Mouse (Mus musculus) stomach, embryonic 16.5 days (tissue): Measurements from ENCODE around the gene Tedc1. TPM values are rescaled to one million over a fixed set of nuclear protein-coding genes. Genes with fewer than 3 reads are reported as not detected.

ENCODE experiments used
- ATAC-seq: fragments of 200-750 bp; cut with Nextera tagmentation; 2 replicates; pipeline ENCODE4 v1.8.0; 2017; ENCODE audit warnings: moderate number of reproducible peaks, moderate TSS enrichment; ENCODE audit not compliant: insufficient read depth, low FRiP score
- H3K27ac ChIP-seq: fragments of 300-500 bp; sonication (generic); 2 replicates; pipeline ENCODE4 v1.5.1; 2014; ENCODE audit warnings: low read length
- H3K27me3 ChIP-seq: fragments of 300-500 bp; sonication (generic); 2 replicates; pipeline ENCODE4 v1.6.1; 2014; ENCODE audit warnings: low read length, control low read depth, mixed read lengths; ENCODE audit not compliant: control insufficient read depth, insufficient read depth
- H3K36me3 ChIP-seq: fragments of 300-500 bp; sonication (generic); 2 replicates; pipeline ENCODE4 v1.6.1; 2014; ENCODE audit warnings: low read length; ENCODE audit not compliant: control insufficient read depth, insufficient read depth
- H3K4me1 ChIP-seq: fragments of 300-500 bp; sonication (generic); 2 replicates; pipeline ENCODE4 v1.6.1; 2014; ENCODE audit warnings: low read length, control low read depth, mixed read lengths; ENCODE audit not compliant: control insufficient read depth, insufficient read depth
- H3K4me2 ChIP-seq: fragments of 300-500 bp; sonication (generic); 2 replicates; pipeline ENCODE4 v1.6.1; 2014; ENCODE audit warnings: low read depth, low read length, mixed read lengths
- H3K4me3 ChIP-seq: fragments of 300-500 bp; sonication (generic); replicated peaks from 2 replicates; pipeline ENCODE4 v1.5.1; 2014; ENCODE audit warnings: mild to moderate bottlenecking, low read length
- H3K9ac ChIP-seq: fragments of 300-500 bp; sonication (generic); 2 replicates; pipeline ENCODE4 v1.6.1; 2014; ENCODE audit warnings: low read length
- H3K9me3 ChIP-seq: fragments of 300-500 bp; sonication (generic); replicated peaks from 2 replicates; pipeline ENCODE4 v1.6.1; 2016; ENCODE audit warnings: low read length, control low read depth; ENCODE audit not compliant: control insufficient read depth
- WGBS: fragments of 180-500 bp; shearing (Covaris S2); extraction: QIAGEN DNeasy Blood & Tissue Kit; methylation state at CpG from one replicate; pipeline ENCODE4 v1.1.7; 2014; 5-methylcytosine and 5-hydroxymethylcytosine counted together
- polyA plus RNA-seq: library from polyadenylated mRNA; unstranded; fragments of >200 nt; fragmentation: Nextera tagmentation; extraction: Ambion mirVana; gene quantifications from 2 replicates; pipeline ENCODE4 v1.2.1, GENCODE M21; 2015

The Tedc1 gene
- polyA plus RNA-seq, 1 experiment from 2014 or later: 24.0 TPM

DNA sequence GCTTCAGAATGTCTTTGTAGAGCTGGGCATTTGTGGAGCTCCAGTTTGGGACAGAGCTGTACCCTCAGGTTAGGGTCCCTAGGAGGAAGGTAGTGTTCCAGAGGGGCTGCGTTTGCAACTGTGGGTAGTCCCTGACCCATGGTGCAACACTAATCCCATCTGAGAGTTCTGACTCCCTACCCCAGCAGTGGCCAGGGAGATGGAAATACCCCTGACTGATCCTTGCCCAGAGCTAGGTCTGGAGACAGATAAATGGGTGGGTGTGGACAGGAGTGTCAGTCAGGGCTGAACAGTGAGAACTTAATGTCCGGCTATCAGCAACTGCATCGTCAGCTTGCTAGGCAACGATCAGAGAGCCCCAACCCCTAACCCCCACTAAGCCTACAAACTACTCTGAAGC, 5.6 kb upstream of the Tedc1 start:
- no peak for ATAC-seq
- Histone ChIP-seq H3K9ac (no peak overlapping the region), H3K27ac (no peak overlapping the region), H3K36me3 (no peaks in the 10 kb centered on the region), H3K9me3 (no peaks in the 10 kb centered on the region), H3K27me3 (0 out of 2 replicates have a peak, but pooled peaks cover 7% of the 10 kb centered on the region), H3K4me2 (no peak overlapping the region), H3K4me1 (peaks cover 31% of the 10 kb centered on the region), H3K4me3 (no peak overlapping the region)
- WGBS: 69% methylated on average over 4 of the region's 4 CpGs

DNA sequence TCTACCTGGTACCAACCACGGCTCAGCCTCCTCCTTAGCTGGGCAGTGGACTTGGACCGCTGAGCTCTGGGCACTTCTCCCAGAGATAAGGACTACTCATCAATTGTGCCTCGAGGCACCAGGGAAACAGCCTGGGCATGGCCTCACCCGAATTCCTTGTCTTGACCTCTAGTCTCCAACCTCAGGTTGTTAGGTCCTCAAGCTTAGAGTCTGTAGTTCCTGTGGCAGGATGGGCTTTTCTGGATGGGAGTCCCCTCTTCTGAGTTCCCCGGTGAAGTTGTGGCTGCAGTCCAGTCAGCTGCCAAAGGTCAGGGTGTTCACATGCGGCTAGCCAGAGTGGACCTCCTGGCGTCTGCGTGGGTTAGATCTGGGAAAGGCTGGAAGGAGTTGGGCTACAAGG, 5.2 kb upstream of the Tedc1 start:
- H3K36me3 ChIP-seq: no peaks in the 10 kb centered on the region
- no peak for ATAC-seq
- no peak overlapping the region for H3K9ac ChIP-seq
- H3K9me3 ChIP-seq: no peaks in the 10 kb centered on the region
- H3K4me1 ChIP-seq: peaks cover 31% of the 10 kb centered on the region
- WGBS: 64% methylated on average over 8 of the region's 8 CpGs
- 0 out of 2 replicates have a peak, but pooled peaks cover 7% of the 10 kb centered on the region for H3K27me3 ChIP-seq
- H3K27ac ChIP-seq: no peak overlapping the region
- no peak overlapping the region for H3K4me3 ChIP-seq
- peak overlapping the region; percentile 83 for H3K4me2 ChIP-seq

DNA sequence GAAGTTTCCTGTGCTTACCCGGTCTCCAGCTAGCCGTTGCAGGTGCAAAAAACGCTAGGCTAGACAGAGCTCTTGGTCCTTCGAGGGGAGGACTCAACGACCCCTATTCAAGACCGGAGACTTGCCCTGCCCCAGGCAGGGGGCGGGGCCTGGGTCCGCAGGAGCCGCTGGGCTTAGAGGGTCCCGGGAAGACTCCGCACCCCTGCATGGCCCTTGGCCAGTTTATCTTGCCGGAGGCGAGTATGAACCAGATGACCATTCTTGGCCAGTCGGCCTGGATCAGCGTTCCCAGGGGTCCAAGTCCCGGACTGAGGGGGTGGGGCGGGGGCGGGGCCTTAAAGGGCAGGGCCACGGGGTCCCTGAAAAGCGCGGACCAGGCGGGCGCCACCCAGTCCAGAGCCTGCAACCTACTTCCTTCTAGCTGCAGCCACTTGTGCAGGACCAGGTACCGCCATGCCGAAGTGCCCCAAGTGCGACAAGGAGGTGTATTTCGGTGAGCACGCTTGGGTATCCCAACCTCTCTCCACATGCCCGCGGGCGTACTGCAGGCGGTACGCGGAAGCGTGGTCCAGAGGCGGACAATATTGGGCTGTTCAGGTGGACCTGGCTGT, 4.5 kb upstream of the Tedc1 start:
- Histone ChIP-seq H3K27me3 (0 out of 2 replicates have a peak, but pooled peaks cover 7% of the 10 kb centered on the region), H3K4me1 (peaks cover 28% of the 10 kb centered on the region), H3K4me2 (peak overlapping the region; percentile 83), H3K27ac (no peak overlapping the region), H3K9me3 (no peaks in the 10 kb centered on the region), H3K9ac (peak overlapping the region; percentile 75), H3K4me3 (peak overlapping the region; percentile 62), H3K36me3 (no peaks in the 10 kb centered on the region)
- WGBS: 2% methylated on average over 36 of the region's 36 CpGs
- no peak for ATAC-seq

DNA sequence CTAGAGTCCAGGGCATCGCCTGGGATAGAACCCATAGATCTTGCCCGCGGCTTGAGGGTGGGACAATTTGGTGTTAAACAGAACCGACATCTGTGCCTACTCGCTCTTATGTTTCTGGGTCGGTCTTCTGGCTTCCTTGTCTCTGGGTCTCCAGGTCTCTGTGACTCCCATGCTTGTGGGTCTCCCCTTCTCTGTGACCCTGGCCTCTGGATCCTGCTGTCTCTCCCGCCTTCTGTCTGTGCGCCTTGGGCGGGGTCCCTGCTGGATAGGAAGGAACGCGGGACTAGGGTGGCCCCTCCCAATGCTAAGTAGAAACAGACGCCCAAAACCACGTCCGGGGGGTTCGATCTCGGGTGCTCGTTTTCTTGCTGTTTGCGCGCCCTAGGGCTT, 4.0 kb upstream of the Tedc1 start:
- Histone ChIP-seq H3K4me1 (peaks cover 32% of the 10 kb centered on the region), H3K27ac (no peak overlapping the region), H3K9ac (peak overlapping the region; percentile 75), H3K27me3 (0 out of 2 replicates have a peak, but pooled peaks cover 7% of the 10 kb centered on the region), H3K4me3 (peak overlapping the region; percentile 62), H3K9me3 (no peaks in the 10 kb centered on the region), H3K36me3 (no peaks in the 10 kb centered on the region), H3K4me2 (peak overlapping the region; percentile 83)
- ATAC-seq: no peak
- WGBS: 17% methylated on average over 19 of the region's 19 CpGs

DNA sequence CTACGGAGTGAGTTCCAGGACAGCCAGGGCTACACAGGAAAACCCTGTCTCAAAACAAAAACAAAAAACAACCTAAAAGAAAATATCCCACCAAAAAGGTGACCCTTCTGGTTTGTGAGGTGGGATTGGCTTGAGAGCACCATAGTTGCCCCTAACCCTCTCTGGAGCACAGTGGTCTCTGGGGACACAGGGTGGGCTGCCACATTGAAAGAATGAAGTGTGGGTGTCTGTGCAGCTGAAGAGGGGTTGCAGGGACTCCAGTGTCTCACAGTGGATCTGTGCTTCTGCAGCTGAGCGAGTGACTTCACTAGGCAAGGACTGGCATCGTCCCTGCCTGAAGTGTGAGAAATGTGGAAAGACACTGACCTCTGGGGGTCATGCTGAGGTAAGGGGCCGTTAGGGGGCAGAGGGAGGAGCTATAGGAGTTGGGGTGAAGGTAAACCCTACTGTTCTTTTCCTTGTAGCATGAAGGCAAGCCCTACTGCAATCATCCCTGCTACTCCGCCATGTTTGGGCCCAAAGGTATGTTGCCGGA, 3.2 kb upstream of the Tedc1 start:
- Histone ChIP-seq H3K9ac (no peak overlapping the region), H3K4me2 (peak overlapping the region; percentile 83), H3K27me3 (0 out of 2 replicates have a peak, but pooled peaks cover 7% of the 10 kb centered on the region), H3K4me1 (peaks cover 32% of the 10 kb centered on the region), H3K9me3 (no peaks in the 10 kb centered on the region), H3K36me3 (no peaks in the 10 kb centered on the region), H3K4me3 (peak overlapping the region; percentile 62; the same call in 1 of the 2 replicates), H3K27ac (no peak overlapping the region)
- WGBS: 81% methylated on average over 6 of the region's 6 CpGs
- ATAC-seq: no peak

DNA sequence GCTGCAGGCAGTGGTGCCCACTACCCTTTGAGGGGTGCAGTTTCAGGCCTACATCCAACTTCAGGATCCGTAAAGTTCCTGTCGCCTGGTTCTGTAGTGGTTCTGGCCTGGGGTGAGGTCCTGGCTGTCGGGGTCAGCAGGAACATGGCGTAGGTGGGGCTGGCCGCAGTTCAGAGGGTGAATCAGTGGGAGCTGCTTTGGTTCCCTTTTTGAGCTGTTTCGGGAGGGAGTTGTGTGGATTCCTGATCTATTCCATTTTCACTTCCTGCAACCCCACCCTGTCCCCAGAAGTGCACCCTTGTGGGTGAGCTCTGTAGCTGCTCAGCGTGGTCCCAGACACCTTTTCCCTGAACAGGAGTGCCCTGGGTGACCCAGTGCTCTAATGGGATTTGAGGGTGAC, 2.2 kb upstream of the Tedc1 start:
- H3K27me3 ChIP-seq: 0 out of 2 replicates have a peak, but pooled peaks cover 7% of the 10 kb centered on the region
- 89% methylated on average over 7 of the region's 7 CpGs for WGBS
- H3K9me3 ChIP-seq: no peaks in the 10 kb centered on the region
- no peak overlapping the region for H3K9ac ChIP-seq
- no peaks in the 10 kb centered on the region for H3K36me3 ChIP-seq
- no peak overlapping the region for H3K4me2 ChIP-seq
- peaks cover 32% of the 10 kb centered on the region for H3K4me1 ChIP-seq
- no peak overlapping the region for H3K4me3 ChIP-seq
- no peak for ATAC-seq
- H3K27ac ChIP-seq: no peak overlapping the region

DNA sequence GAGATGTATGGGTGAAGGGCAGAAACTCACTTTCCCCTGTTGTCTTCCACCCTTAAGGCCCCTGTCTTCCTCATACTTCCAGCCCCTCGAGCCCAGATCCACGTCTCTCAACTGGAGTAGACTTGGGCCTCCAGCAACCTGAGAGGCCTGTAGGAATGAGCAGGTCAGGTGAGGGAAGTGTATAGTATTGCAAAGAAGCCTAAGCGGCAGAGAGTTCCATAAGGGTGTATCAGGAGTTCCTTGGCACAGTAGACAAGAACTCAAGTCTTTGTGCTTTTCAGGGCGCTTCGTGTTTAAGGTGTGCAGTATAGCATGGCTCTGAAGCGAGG, 1.5 kb upstream of the Tedc1 start:
- Histone ChIP-seq H3K27ac (peak overlapping the region; percentile 93), H3K9ac (peak overlapping the region; percentile 81), H3K9me3 (no peaks in the 10 kb centered on the region), H3K36me3 (no peaks in the 10 kb centered on the region), H3K27me3 (0 out of 2 replicates have a peak, but pooled peaks cover 7% of the 10 kb centered on the region), H3K4me2 (peak overlapping the region; percentile 94), H3K4me1 (peaks cover 32% of the 10 kb centered on the region), H3K4me3 (peak overlapping the region; percentile 52)
- no peak for ATAC-seq
- 70% methylated on average over 6 of the region's 6 CpGs for WGBS

DNA sequence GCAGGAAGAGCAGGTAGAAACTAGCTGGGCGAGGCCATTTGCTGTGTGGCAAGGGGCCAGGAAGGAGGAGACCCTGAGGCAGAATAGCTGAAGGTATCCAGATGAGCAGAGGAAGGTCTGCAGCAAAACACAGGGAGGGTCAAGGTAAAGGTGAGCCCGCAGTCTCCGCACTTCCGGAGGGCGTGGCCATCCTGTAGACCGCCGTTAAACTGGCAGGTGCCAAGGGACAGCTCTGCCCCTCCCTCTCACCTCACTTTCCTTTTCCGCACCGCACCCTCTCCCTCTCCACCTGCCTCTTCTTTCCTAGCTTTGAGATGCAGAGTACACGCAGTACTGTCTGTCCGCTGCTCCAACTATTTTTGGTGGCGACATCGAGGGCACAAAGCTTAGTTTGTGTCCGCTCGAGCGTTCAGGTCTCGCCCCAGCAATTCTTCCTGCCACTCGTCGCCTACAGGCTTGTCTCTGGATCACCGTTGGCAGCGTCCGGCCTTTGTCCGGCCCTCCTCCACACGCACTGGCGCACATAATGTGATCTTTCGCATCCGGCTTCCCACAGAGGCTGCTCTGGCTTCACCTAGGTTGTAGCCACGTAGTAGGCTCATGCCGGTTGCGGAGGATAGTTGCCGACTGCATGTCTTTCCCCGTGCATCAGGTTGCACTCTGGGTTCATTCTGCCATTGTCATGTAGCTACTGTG, 997 bp upstream of the Tedc1 start:
- Histone ChIP-seq H3K4me2 (peak overlapping the region; percentile 94), H3K36me3 (no peaks in the 10 kb centered on the region), H3K4me3 (peak overlapping the region; percentile 52), H3K27me3 (0 out of 2 replicates have a peak, but pooled peaks cover 7% of the 10 kb centered on the region), H3K9ac (peak overlapping the region; percentile 81), H3K9me3 (no peaks in the 10 kb centered on the region), H3K27ac (peak overlapping the region; percentile 93), H3K4me1 (peaks cover 32% of the 10 kb centered on the region)
- no peak for ATAC-seq
- WGBS: 5% methylated on average over 32 of the region's 32 CpGs

DNA sequence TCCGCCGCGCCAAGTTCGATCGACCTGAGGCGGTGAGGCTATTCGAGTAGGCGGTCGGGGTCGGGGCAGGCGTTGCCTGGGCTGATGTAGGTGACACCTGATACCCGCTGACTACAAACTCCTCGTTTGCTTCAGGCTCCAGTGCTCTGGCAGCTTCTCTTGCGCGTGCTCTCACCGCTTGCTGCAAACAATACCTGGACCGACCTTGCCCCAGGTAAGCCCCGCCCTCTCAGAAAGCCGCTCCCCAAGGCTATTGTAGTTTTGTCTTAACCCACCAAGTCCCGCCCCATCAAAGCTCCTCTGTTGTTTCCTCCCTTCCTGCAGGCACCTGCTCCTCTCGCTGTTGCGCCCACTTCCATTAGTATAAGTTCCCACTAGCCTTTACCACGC, 314 bp downstream of the Tedc1 start:
- no peaks in the 10 kb centered on the region for H3K9me3 ChIP-seq
- H3K36me3 ChIP-seq: no peaks in the 10 kb centered on the region
- peak overlapping the region; percentile 68 for H3K4me2 ChIP-seq
- H3K27ac ChIP-seq: peak overlapping the region; percentile 70
- peak overlapping the region; percentile 67 for H3K4me3 ChIP-seq
- under 1% methylated on average over 23 of the region's 23 CpGs for WGBS
- H3K9ac ChIP-seq: peak overlapping the region; percentile 69
- ATAC-seq: peak; percentile 8
- H3K4me1 ChIP-seq: peaks cover 30% of the 10 kb centered on the region
- 0 out of 2 replicates have a peak, but pooled peaks cover 3% of the 10 kb centered on the region for H3K27me3 ChIP-seq
